Mouse (Mus musculus) lung, embryonic 14.5 days (tissue): ENCODE measurements at regions not wholly inside any gene's neighbourhood (a gene's known extent, or its start where the extent isn't known, plus 50 kb on each side); places are given as distances from the start of the nearest gene placed in this dataset.

Experiments used
- ATAC-seq: fragments of 200-750 bp; cut with Nextera tagmentation; 2 replicates; pipeline ENCODE4 v1.8.0; 2017; ENCODE audit warnings: mild to moderate bottlenecking, moderate TSS enrichment, moderate library complexity; ENCODE audit not compliant: insufficient read depth
- DNase-seq: peaks from one replicate; pipeline ENCODE4 v3.0.0-alpha.2; 2015
- H3K27ac ChIP-seq: fragments of 300-500 bp; sonication (generic); 2 replicates; pipeline ENCODE4 v1.5.1; 2014; ENCODE audit warnings: low read depth, mild to moderate bottlenecking, moderate library complexity
- H3K27me3 ChIP-seq: fragments of 300-500 bp; sonication (generic); 2 replicates; pipeline ENCODE4 v1.6.1; 2014; ENCODE audit warnings: low read length, control low read depth; ENCODE audit not compliant: insufficient read depth
- H3K36me3 ChIP-seq: fragments of 300-500 bp; sonication (generic); 2 replicates; pipeline ENCODE4 v1.6.1; 2014; ENCODE audit warnings: control low read depth; ENCODE audit not compliant: insufficient read depth
- H3K4me1 ChIP-seq: fragments of 300-500 bp; sonication (generic); 2 replicates; pipeline ENCODE4 v1.6.1; 2014; ENCODE audit warnings: antibody characterized with exemption, control low read depth; ENCODE audit not compliant: insufficient read depth
- H3K4me2 ChIP-seq: fragments of 300-500 bp; sonication (generic); 2 replicates; pipeline ENCODE4 v1.6.1; 2014; ENCODE audit warnings: mild to moderate bottlenecking
- H3K4me3 ChIP-seq: fragments of 300-500 bp; sonication (generic); 2 replicates; pipeline ENCODE4 v1.5.1; 2014; ENCODE audit warnings: low read depth, low read length
- H3K9ac ChIP-seq: fragments of 300-500 bp; sonication (generic); 2 replicates; pipeline ENCODE4 v1.6.1; 2014
- H3K9me3 ChIP-seq: fragments of 300-500 bp; sonication (generic); 2 replicates; pipeline ENCODE4 v1.6.1; 2016; ENCODE audit warnings: low read depth, low read length, control low read depth
- CTCF ChIP-seq: IDR thresholded peaks from 2 replicates; pipeline ENCODE4 v1.5.1; 2016; ENCODE audit warnings: antibody characterized with exemption, low read depth
- WGBS: fragments of 180-500 bp; shearing (Covaris S2); extraction: QIAGEN DNeasy Blood & Tissue Kit; methylation state at CpG from one replicate; pipeline ENCODE4 v1.1.7; 2014; 5-methylcytosine and 5-hydroxymethylcytosine counted together

DNA sequence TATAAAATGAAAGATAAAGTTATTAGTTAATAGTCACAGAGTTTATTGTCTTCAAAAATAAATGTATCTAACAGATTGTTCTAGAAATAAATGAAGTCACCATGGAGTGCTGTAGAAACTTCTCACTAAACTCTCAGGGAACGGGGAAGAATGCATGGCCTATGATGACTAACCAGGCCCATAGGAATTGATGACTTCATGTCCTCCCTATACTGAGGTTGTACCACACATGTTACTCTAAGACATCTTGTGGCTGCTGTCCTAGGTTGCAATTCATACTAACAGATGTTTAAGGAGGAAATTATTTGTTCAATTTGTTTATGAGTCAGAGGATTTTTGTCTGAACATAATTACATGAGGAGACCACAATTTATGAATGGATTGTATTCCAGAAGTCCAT is 459.4 kb downstream of the Pros1 start:
- WGBS: 92% methylated on average over 1 of the region's 1 CpGs
- Histone ChIP-seq H3K4me2 (no peak overlapping the region), H3K36me3 (no peaks in the 10 kb centered on the region), H3K9me3 (no peaks in the 10 kb centered on the region), H3K27me3 (no peaks in the 10 kb centered on the region), H3K4me3 (no peak overlapping the region), H3K4me1 (no peaks in the 10 kb centered on the region), H3K9ac (no peak overlapping the region), H3K27ac (no peak overlapping the region)
- ATAC-seq (no peak), DNase-seq (no peak)
- no peak for TF ChIP-seq CTCF

DNA sequence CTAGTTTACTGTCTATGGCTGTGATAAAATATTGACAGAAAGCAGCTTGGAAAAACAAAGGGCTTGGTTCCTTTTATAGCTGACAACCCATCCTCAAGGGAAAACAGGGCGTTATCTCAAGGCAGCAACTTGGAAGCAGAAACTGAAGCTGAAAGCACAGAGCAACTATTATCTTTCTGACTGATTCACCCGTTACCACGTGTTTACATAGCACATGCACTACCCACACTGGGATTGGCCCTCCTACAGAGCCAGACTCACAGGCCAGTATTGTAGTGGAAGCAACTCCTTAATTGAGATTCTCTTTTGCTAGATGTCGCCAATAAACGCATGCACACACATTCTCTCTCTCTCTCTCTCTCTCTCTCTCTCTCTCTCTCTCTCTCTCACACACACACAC is 465.5 kb downstream of the Pros1 start:
- no peak for DNase-seq
- no peaks in the 10 kb centered on the region for H3K9me3 ChIP-seq
- H3K9ac ChIP-seq: no peak overlapping the region
- WGBS: 47% methylated on average over 5 of the region's 5 CpGs
- H3K4me2 ChIP-seq: no peak overlapping the region
- H3K27ac ChIP-seq: no peak overlapping the region
- H3K27me3 ChIP-seq: no peaks in the 10 kb centered on the region
- no peaks in the 10 kb centered on the region for H3K36me3 ChIP-seq
- TF ChIP-seq CTCF: no peak
- no peaks in the 10 kb centered on the region for H3K4me1 ChIP-seq
- no peak overlapping the region for H3K4me3 ChIP-seq
- no peak for ATAC-seq

DNA sequence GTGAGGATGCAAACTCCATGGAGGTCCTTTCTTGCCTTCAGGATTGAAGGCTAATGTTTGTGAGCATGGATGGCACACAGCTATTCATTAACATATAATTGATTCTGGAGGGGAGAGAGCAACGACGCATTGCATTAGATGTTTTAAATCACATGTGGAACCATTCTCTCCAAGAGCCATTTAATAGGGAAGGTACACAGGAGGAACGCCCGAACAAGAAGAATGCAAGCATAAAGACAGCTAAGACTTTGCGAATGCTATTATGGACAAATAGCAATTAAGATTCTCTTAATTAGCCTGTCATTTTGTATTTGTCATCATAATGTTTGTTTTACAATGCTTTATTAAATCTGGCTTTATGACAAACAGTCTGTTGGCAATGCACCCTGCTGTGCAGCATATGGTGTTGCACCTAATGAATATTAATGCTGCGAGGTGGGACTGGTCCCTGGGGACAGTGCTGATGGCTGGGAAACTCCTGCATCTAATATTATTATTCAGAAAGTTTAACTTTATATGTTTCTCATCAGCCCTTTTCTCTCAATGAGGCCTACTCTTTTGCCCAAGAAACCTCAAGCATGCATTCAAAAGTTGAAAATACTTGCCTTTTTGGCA is 497.5 kb downstream of the Pros1 start:
- Histone ChIP-seq H3K4me1 (no peaks in the 10 kb centered on the region), H3K27me3 (no peaks in the 10 kb centered on the region), H3K4me3 (no peak overlapping the region), H3K9ac (no peak overlapping the region), H3K9me3 (no peaks in the 10 kb centered on the region), H3K4me2 (no peak overlapping the region), H3K36me3 (no peaks in the 10 kb centered on the region), H3K27ac (no peak overlapping the region)
- 85% methylated on average over 6 of the region's 6 CpGs for WGBS
- DNase-seq (no peak), ATAC-seq (no peak)
- TF ChIP-seq CTCF: no peak

DNA sequence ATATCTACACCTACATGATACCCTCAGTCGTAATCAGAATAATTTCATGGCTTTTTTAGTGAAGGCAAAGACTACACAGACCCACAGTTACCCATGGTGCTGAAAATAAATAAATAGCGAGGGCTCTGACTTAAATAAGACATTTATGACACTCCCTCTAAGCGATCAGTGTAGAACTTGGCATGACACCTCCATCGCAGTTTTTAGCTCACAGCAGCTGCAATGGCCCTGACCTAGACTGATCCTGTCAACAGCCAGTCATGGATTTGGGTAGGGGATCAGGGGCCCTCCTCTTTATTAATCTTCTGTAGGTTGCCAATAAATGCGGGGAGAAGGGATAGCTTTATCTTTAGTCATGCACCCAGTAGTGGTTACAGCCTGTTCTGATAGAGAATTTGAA is 494.1 kb downstream of the Epha3 start:
- H3K4me3 ChIP-seq: no peak overlapping the region
- ATAC-seq: no peak
- H3K36me3 ChIP-seq: no peaks in the 10 kb centered on the region
- H3K27ac ChIP-seq: no peak overlapping the region
- H3K27me3 ChIP-seq: no peaks in the 10 kb centered on the region
- DNase-seq: no peak
- 75% methylated on average over 5 of the region's 5 CpGs for WGBS
- H3K9me3 ChIP-seq: no peaks in the 10 kb centered on the region
- TF ChIP-seq CTCF: no peak
- H3K4me2 ChIP-seq: no peak overlapping the region
- H3K9ac ChIP-seq: no peak overlapping the region
- no peaks in the 10 kb centered on the region for H3K4me1 ChIP-seq

DNA sequence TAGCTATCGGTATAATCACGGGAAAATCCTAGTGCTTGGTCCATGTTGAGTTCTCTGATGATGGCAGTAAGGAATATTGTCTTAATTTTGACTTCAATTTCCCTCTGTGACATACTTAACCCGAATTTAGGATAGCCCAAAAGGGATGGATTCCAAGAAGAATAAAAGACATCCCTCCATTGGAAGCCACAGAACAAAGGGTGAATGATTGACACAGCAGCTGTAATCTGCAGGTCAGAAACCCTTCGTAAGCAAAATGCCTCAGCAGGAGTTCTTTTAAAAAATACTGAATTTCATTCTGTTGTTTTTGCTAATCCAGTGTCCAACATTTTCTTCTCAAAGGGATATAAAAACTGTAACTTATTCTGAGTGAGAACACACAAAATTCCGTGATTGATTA is 492.7 kb downstream of the Epha3 start:
- Histone ChIP-seq H3K27me3 (no peaks in the 10 kb centered on the region), H3K4me2 (no peak overlapping the region), H3K9me3 (no peaks in the 10 kb centered on the region), H3K9ac (no peak overlapping the region), H3K4me3 (no peak overlapping the region), H3K27ac (no peak overlapping the region), H3K36me3 (no peaks in the 10 kb centered on the region), H3K4me1 (no peaks in the 10 kb centered on the region)
- no peak for DNase-seq
- no peak for TF ChIP-seq CTCF
- no peak for ATAC-seq
- 67% methylated on average over 5 of the region's 5 CpGs for WGBS

DNA sequence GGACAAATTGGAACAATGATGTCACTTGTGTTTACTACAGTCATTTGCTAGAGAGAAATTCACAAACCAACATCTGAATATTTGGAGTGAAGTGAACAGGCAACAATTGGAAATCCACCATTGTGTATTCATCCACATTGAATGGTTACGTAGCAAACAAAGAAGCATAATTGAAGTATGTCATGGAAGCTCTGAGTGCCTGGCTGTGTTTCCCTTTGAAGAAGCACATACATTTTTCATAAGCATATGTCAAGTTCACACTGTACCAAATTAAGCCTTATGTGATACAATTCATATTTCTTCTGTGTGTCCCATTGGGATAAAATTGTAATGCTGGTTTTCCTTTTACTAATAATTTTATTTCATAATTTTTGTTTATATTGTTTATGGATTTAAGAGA is 459.0 kb downstream of the Epha3 start:
- Histone ChIP-seq H3K4me2 (no peak overlapping the region), H3K27ac (no peak overlapping the region), H3K9ac (no peak overlapping the region), H3K36me3 (no peaks in the 10 kb centered on the region), H3K4me3 (no peak overlapping the region), H3K4me1 (no peaks in the 10 kb centered on the region), H3K9me3 (no peaks in the 10 kb centered on the region), H3K27me3 (no peaks in the 10 kb centered on the region)
- ATAC-seq (no peak), DNase-seq (no peak)
- 81% methylated on average over 1 of the region's 1 CpGs for WGBS
- no peak for TF ChIP-seq CTCF

DNA sequence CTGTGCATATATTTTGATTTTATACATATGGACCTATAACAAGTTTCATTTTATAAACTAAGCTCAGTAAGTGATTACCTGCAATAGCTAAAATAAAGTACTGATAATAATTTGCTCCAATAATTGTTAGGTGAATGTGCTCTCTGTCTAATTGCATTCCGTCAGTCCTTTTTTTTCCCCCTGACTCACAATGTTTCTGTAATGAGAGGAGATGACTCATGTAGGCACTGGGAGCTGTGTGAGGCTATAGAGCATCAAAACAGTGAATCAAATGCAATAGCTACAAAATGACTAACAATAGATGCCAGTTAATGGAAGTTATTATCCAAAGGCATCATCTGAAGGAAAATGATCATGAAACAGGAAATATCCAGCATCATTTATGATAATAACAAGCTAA is 451.3 kb downstream of the Epha3 start:
- ATAC-seq (no peak), DNase-seq (no peak)
- Histone ChIP-seq H3K4me2 (no peak overlapping the region), H3K9ac (no peak overlapping the region), H3K4me3 (no peak overlapping the region), H3K4me1 (no peaks in the 10 kb centered on the region), H3K9me3 (no peaks in the 10 kb centered on the region), H3K27ac (no peak overlapping the region), H3K36me3 (no peaks in the 10 kb centered on the region), H3K27me3 (no peaks in the 10 kb centered on the region)
- 91% methylated on average over 1 of the region's 1 CpGs for whole genome bisulfite sequencing
- no peak for TF ChIP-seq CTCF

DNA sequence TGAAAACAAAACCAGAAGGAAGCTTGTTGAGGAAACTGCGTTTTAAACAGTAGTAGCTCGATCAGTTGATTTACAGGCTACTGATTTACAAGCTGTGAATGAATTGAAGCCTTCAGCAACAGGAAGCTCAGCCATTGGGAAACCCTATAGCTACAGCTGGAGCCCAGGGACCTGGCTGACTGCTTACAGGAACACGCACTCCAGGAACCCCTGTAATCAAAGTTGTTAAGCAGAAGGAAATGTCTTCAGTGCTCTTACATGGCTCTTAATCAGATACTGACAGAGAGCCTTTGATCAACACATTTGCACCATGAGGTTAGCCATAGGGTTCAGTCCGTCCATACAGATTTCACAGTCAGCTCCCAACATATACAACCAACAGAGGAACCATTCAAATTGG is 411.7 kb downstream of the Epha3 start:
- ATAC-seq: peak; percentile 83
- H3K36me3 ChIP-seq: no peaks in the 10 kb centered on the region
- H3K4me3 ChIP-seq: no peak overlapping the region
- WGBS: 36% methylated on average over 4 of the region's 4 CpGs
- H3K9ac ChIP-seq: no peak overlapping the region
- H3K4me1 ChIP-seq: no peaks in the 10 kb centered on the region
- peak; percentile 71 for DNase-seq
- 0 out of 2 replicates have a peak overlapping the region, but pooled peaks have one; percentile 4 for H3K4me2 ChIP-seq
- no peaks in the 10 kb centered on the region for H3K9me3 ChIP-seq
- H3K27me3 ChIP-seq: no peaks in the 10 kb centered on the region
- no peak overlapping the region for H3K27ac ChIP-seq
- TF ChIP-seq CTCF: no peak
